Mouse (Mus musculus): ENCODE measurements around the gene Zbtb8a.
"Not testable (repeated sequence)": the region's sequence is repeated elsewhere in the genome, so short reads cannot be mapped to it uniquely, and the experiment has no call there.

Zbtb8a gene

GRCm38 (mm10) chr4:129377601-129378390, at the start of gene Zbtb8a:
Gene Zbtb8a, minus strand, starts transcription at chr4:129378116.
- DNase-seq (ENCODE audit: low spot score) = peak; percentile 56

- DNase-seq (ENCODE audit: low spot score) = no peak
Observed at GRCm38 (mm10) chr4:129418321-129418720, 40.4 kb upstream of the Zbtb8a start.

GRCm38 (mm10) chr4:129416478-129416877, 38.6 kb upstream of the Zbtb8a start:
- DNase-seq (ENCODE audit: low spot score) = no peak

GRCm38 (mm10) chr4:129415892-129416291, 38.0 kb upstream of the Zbtb8a start:
- no peak for DNase-seq (ENCODE audit: low spot score)

- no peak for DNase-seq (ENCODE audit: low spot score)
Observed at GRCm38 (mm10) chr4:129410991-129411390, 33.1 kb upstream of the Zbtb8a start.

- not testable (repeated sequence) for DNase-seq (ENCODE audit: low spot score)
Observed at GRCm38 (mm10) chr4:129410532-129410931, 32.6 kb upstream of the Zbtb8a start.

GRCm38 (mm10) chr4:129406447-129406846, 28.5 kb upstream of the Zbtb8a start:
- DNase-seq (ENCODE audit: low spot score) = peak; percentile 71

GRCm38 (mm10) chr4:129399813-129400212, 21.9 kb upstream of the Zbtb8a start:
- DNase-seq (ENCODE audit: low spot score) = no peak

GRCm38 (mm10) chr4:129396960-129397359, 19.0 kb upstream of the Zbtb8a start:
- no peak for DNase-seq (ENCODE audit: low spot score)

GRCm38 (mm10) chr4:129394089-129394870, 16.4 kb upstream of the Zbtb8a start:
- no peak for DNase-seq (ENCODE audit: low spot score)

GRCm38 (mm10) chr4:129390936-129391557, 13.1 kb upstream of the Zbtb8a start:
- DNase-seq (ENCODE audit: low spot score) = no peak

- no peak for DNase-seq (ENCODE audit: low spot score)
Observed at GRCm38 (mm10) chr4:129390216-129390743, 12.4 kb upstream of the Zbtb8a start.

- no peak for DNase-seq (ENCODE audit: low spot score)
Observed at GRCm38 (mm10) chr4:129388404-129388803, 10.5 kb upstream of the Zbtb8a start.

- no peak for DNase-seq (ENCODE audit: low spot score)
Observed at GRCm38 (mm10) chr4:129386989-129387388, 9.1 kb upstream of the Zbtb8a start.

- DNase-seq (ENCODE audit: low spot score) = no peak
Observed at GRCm38 (mm10) chr4:129386269-129386946, 8.5 kb upstream of the Zbtb8a start.

GRCm38 (mm10) chr4:129385685-129386084, 7.8 kb upstream of the Zbtb8a start:
- DNase-seq (ENCODE audit: low spot score) = no peak

GRCm38 (mm10) chr4:129384440-129384839, 6.5 kb upstream of the Zbtb8a start:
- no peak for DNase-seq (ENCODE audit: low spot score)

GRCm38 (mm10) chr4:129383586-129383985, 5.7 kb upstream of the Zbtb8a start:
- DNase-seq (ENCODE audit: low spot score) = no peak

GRCm38 (mm10) chr4:129382488-129382887, 4.6 kb upstream of the Zbtb8a start:
- no peak for DNase-seq (ENCODE audit: low spot score)

GRCm38 (mm10) chr4:129382029-129382428, 4.1 kb upstream of the Zbtb8a start:
- no peak for DNase-seq (ENCODE audit: low spot score)

- no peak for DNase-seq (ENCODE audit: low spot score)
Observed at GRCm38 (mm10) chr4:129381148-129381547, 3.2 kb upstream of the Zbtb8a start.

GRCm38 (mm10) chr4:129379805-129380204, 1.9 kb upstream of the Zbtb8a start:
- DNase-seq (ENCODE audit: low spot score) = no peak

Data from ovary, postnatal 36 days (tissue).